Comparison of ENCODE assay signal across 20 mouse cellular contexts in genomic region chr8:26563151-26563550, GRCm38 (mm10).
DNase-seq lines count a peak whose midpoint lies in the region; ATAC-seq and TF ChIP-seq lines count a peak whose summit lies in the region.
"Had no signal": no experiment of that assay in that cellular context is flagged by ENCODE, and none has a peak within 500 bp of the region (broad histone marks: within the 10 kb centered on the region; RNA-seq: fewer than 3 reads in every experiment).

No protein-coding gene starts in this region.

- no peak overlapping the region for H3K4me3 ChIP-seq in heart, embryonic 10.5 days
- no peak overlapping the region for H3K4me3 ChIP-seq in heart, embryonic 11.5 days (ENCODE audit: low read depth, low read length)
- no peak overlapping the region for H3K4me3 ChIP-seq in stomach, embryonic 14.5 days (ENCODE audit: low read depth, low read length)
- no peak overlapping the region for H3K4me3 ChIP-seq in forebrain, postnatal 0 days (ENCODE audit: low read depth, low read length)
- H3K4me3 ChIP-seq: embryonic facial prominence, embryonic 13.5 days; forebrain, embryonic 12.5 days; gastrocnemius, adult 2 months; heart, embryonic 15.5 days; hindbrain, embryonic 10.5 days; hindbrain, embryonic 15.5 days had no signal

- H3K27ac ChIP-seq in heart, embryonic 10.5 days = no peak overlapping the region
- H3K27ac ChIP-seq in heart, embryonic 11.5 days (ENCODE audit: low read depth, low read length) = no peak overlapping the region
- H3K27ac ChIP-seq in stomach, embryonic 14.5 days (ENCODE audit: low read length) = no peak overlapping the region
- H3K27ac ChIP-seq in forebrain, postnatal 0 days (ENCODE audit: low read depth, low read length) = no peak overlapping the region
- H3K27ac ChIP-seq: embryonic facial prominence, embryonic 13.5 days; forebrain, embryonic 12.5 days; gastrocnemius, adult 2 months; heart, embryonic 15.5 days; hindbrain, embryonic 10.5 days; hindbrain, embryonic 15.5 days had no signal

- no peak overlapping the region for H3K4me2 ChIP-seq in heart, embryonic 11.5 days
- H3K4me2 ChIP-seq in stomach, embryonic 14.5 days (replicated peaks; ENCODE audit: low read depth, low read length) = no peak overlapping the region
- no peak overlapping the region for H3K4me2 ChIP-seq in forebrain, postnatal 0 days (ENCODE audit: low read depth)
- H3K4me2 ChIP-seq: embryonic facial prominence, embryonic 13.5 days; forebrain, embryonic 12.5 days; heart, embryonic 15.5 days; hindbrain, embryonic 15.5 days had no signal

- no peak for ATAC-seq in heart, embryonic 11.5 days (replicated peaks; ENCODE audit: insufficient number of reproducible peaks, low FRiP score, low TSS enrichment)
- ATAC-seq in stomach, embryonic 14.5 days (ENCODE audit: insufficient number of reproducible peaks, insufficient read depth, low FRiP score, low read depth) = peak; percentile 74
- no peak for ATAC-seq in forebrain, postnatal 0 days

- no peaks in the 10 kb centered on the region for H3K9me3 ChIP-seq in heart, embryonic 10.5 days
- no peaks in the 10 kb centered on the region for H3K9me3 ChIP-seq in heart, embryonic 11.5 days (replicated peaks; ENCODE audit: control insufficient read depth, low read length)
- no peaks in the 10 kb centered on the region for H3K9me3 ChIP-seq in stomach, embryonic 14.5 days (ENCODE audit: control insufficient read depth, low read depth, low read length)
- H3K9me3 ChIP-seq in forebrain, postnatal 0 days (ENCODE audit: low read length) = no peaks in the 10 kb centered on the region
- H3K9me3 ChIP-seq: embryonic facial prominence, embryonic 13.5 days; forebrain, embryonic 12.5 days; heart, embryonic 15.5 days; hindbrain, embryonic 10.5 days; hindbrain, embryonic 15.5 days had no signal

- H3K27me3 ChIP-seq in heart, embryonic 10.5 days (ENCODE audit: insufficient read depth, poor library complexity, severe bottlenecking) = no peaks in the 10 kb centered on the region
- no peaks in the 10 kb centered on the region for H3K27me3 ChIP-seq in heart, embryonic 11.5 days (ENCODE audit: control insufficient read depth, insufficient read depth, low read length)
- H3K27me3 ChIP-seq in stomach, embryonic 14.5 days (ENCODE audit: control insufficient read depth, insufficient read depth, low read length) = no peaks in the 10 kb centered on the region
- H3K27me3 ChIP-seq in forebrain, postnatal 0 days (ENCODE audit: insufficient read depth, low read length) = no peaks in the 10 kb centered on the region
- H3K27me3 ChIP-seq: embryonic facial prominence, embryonic 13.5 days; forebrain, embryonic 12.5 days; heart, embryonic 15.5 days; hindbrain, embryonic 15.5 days had no signal

- TF ChIP-seq CTCF in forebrain, postnatal 0 days (IDR thresholded peaks at IDR 0.05; ENCODE audit: low read depth) = no peak

- H3K4me1 ChIP-seq in heart, embryonic 10.5 days = peaks cover 3% of the 10 kb centered on the region; the same call in 1 of the 2 replicates
- peaks cover 4% of the 10 kb centered on the region; the same call in 1 of the 2 replicates for H3K4me1 ChIP-seq in heart, embryonic 11.5 days (ENCODE audit: control insufficient read depth, insufficient read depth, low read length)
- no peaks in the 10 kb centered on the region for H3K4me1 ChIP-seq in stomach, embryonic 14.5 days (ENCODE audit: control insufficient read depth, insufficient read depth, low read length)
- no peaks in the 10 kb centered on the region for H3K4me1 ChIP-seq in forebrain, postnatal 0 days (ENCODE audit: insufficient read depth)
- H3K4me1 ChIP-seq: embryonic facial prominence, embryonic 13.5 days; forebrain, embryonic 12.5 days; hindbrain, embryonic 10.5 days had no signal

- peak; percentile 5 for DNase-seq in heart, embryonic 10.5 days (ENCODE audit: low spot score)
- peak; percentile 4 to 6 for DNase-seq in spleen, postnatal 4 days (ENCODE audit: low spot score in 2 of 2)
- no peak for DNase-seq in spleen, postnatal 10 days (ENCODE audit: low spot score in 2 of 2)
- no peak for DNase-seq in forebrain, postnatal 0 days
- no peak for DNase-seq in cerebellum, postnatal 36 days
- no peak for DNase-seq in ovary, postnatal 14 days (ENCODE audit: low spot score)
- DNase-seq: adrenal gland, postnatal 10 days; cerebellum, adult 11 months; cerebellum, adult 8-10 months; cerebellum, postnatal 14 days; gastrocnemius, adult 2 months; gastrocnemius, postnatal 25 days; heart, postnatal 14 days had no signal

- no peak overlapping the region for H3K9ac ChIP-seq in heart, embryonic 11.5 days (ENCODE audit: low read depth, low read length)
- H3K9ac ChIP-seq in stomach, embryonic 14.5 days (replicated peaks; ENCODE audit: low read depth, low read length) = no peak overlapping the region
- H3K9ac ChIP-seq in forebrain, postnatal 0 days = no peak overlapping the region
- H3K9ac ChIP-seq: embryonic facial prominence, embryonic 13.5 days; forebrain, embryonic 12.5 days; heart, embryonic 15.5 days; hindbrain, embryonic 15.5 days had no signal

- H3K36me3 ChIP-seq in heart, embryonic 10.5 days = no peaks in the 10 kb centered on the region
- no peaks in the 10 kb centered on the region for H3K36me3 ChIP-seq in heart, embryonic 11.5 days (ENCODE audit: control insufficient read depth, insufficient read depth, low read length)
- no peaks in the 10 kb centered on the region for H3K36me3 ChIP-seq in stomach, embryonic 14.5 days (ENCODE audit: control insufficient read depth, insufficient read depth, low read length)
- no peaks in the 10 kb centered on the region for H3K36me3 ChIP-seq in forebrain, postnatal 0 days (ENCODE audit: insufficient read depth)
- H3K36me3 ChIP-seq: embryonic facial prominence, embryonic 13.5 days; forebrain, embryonic 12.5 days; heart, embryonic 15.5 days; hindbrain, embryonic 10.5 days; hindbrain, embryonic 15.5 days had no signal

- WGBS in heart, embryonic 10.5 days = 82% methylated on average over 2 of the region's 2 CpGs
- WGBS in heart, embryonic 11.5 days (ENCODE audit: insufficient replicate concordance) = 84% methylated on average over 2 of the region's 2 CpGs
- 60% methylated on average over 2 of the region's 2 CpGs for WGBS in stomach, embryonic 14.5 days
- 92% methylated on average over 2 of the region's 2 CpGs for WGBS in forebrain, postnatal 0 days

Comparison
In these comparisons a context has a peak if more than half of its experiments do, and no peak if none do; other contexts are left out.
1. DNase-seq: peak in heart, embryonic 10.5 days (single experiment) and spleen, postnatal 4 days (2 of 2); none in spleen, postnatal 10 days (0 of 2), forebrain, postnatal 0 days (single experiment), cerebellum, postnatal 36 days (0 of 2) and ovary, postnatal 14 days (single experiment).